Mouse (Mus musculus): ENCODE results near the gene Zfp131. TPM values are rescaled to one million over a fixed set of nuclear protein-coding genes. Genes with fewer than 3 reads are reported as not detected.

The Zfp131 gene
- polyA plus RNA-seq, 1 experiment: 17.7 TPM

DNA sequence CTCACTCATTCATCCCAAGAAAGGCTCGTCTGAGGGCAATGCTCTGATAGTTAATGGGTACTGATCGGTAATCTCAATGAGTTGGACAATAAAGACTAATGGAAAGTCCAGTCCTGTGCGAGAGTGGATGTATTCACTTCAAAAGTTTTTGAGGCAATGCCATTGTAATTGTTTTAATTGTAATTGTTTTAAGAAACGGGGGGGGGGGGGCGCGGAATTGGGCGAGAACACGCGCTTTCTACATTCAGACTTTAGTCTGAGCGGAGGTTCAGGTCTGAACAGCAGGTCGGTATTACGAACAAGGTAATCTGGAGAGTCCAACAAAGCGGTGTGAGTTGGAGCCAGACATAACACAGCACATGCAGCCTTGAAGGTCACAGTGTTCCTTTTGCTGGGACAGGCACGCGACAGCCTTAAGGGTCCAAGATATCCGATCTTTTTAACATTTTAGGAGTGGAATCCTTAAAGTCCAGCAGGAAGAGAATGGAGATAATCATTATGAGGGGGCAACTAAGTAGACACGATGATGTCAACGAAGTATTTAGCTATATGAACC is 969 bp upstream of the Zfp131 start:
- Histone ChIP-seq H3K27me3 (ENCODE audit: control insufficient read depth, insufficient read depth, low read length) (no peaks in the 10 kb centered on the region), H3K4me1 (replicated peaks; ENCODE audit: control insufficient read depth, insufficient read depth, low read length) (peaks cover 12% of the 10 kb centered on the region), H3K4me3 (ENCODE audit: control insufficient read depth, insufficient read depth, low read length) (peak overlapping the region; percentile 82), H3K36me3 (ENCODE audit: control insufficient read depth, insufficient read depth, low read length) (peaks cover 20% of the 10 kb centered on the region), H3K27ac (ENCODE audit: control insufficient read depth, insufficient read depth, low read length) (no peak overlapping the region)
- WGBS: 7% methylated on average over 18 of the region's 18 CpGs
- DNase-seq: no peak
- no peak for TF ChIP-seq POLR2A (IDR thresholded peaks at IDR 0.05; ENCODE audit: control insufficient read depth, extremely low read depth, insufficient read depth, low read length, poor library complexity)
- no peak for TF ChIP-seq CTCF (IDR thresholded peaks at IDR 0.05; ENCODE audit: borderline replicate concordance, control insufficient read depth, extremely low read depth, insufficient read depth, low read length, poor library complexity)

DNA sequence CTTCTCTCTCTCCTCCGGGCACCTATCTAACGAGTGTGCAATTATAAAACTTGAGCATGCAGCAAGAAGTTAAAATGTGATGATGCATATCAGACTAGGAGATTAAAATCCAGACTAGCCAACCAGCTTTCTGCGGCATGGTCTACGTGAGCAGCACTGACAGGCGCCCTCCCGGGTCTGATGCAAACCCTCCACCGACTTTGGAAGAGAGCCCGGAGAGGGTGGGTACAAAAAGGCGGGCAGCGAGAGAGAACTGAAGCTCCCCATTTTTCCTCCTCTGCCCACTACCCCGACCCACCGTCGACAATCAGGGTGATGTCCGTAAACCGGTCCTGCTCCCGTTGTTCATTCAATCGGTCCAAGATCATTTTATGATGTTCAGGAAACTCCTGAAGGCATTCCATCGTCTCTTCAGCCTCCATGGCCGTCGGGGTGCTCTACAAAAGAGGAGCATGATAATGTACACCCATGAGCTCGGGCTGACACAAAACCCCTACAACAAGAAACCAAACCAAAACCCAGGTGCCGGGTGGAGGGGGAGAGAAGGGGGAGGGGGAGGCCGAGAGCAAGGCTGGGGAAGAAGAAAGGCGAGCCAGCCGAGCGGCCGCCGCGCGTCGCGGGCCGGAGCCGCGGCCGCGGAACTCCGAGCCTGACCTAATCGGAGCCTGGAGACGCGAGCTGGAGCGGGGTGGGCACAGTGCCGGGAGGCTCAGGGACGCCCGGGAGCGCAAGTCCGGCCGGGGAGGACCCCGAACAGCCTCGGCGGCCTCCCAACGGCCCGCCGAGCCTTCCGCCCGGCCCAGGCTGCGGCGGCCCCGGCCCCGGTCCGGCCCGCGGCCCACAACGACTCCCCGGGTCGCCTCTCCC is 605 bp downstream of the Zfp131 start:
- peaks cover 33% of the 10 kb centered on the region for H3K36me3 ChIP-seq (ENCODE audit: control insufficient read depth, insufficient read depth, low read length)
- H3K4me3 ChIP-seq (ENCODE audit: control insufficient read depth, insufficient read depth, low read length): peak overlapping the region; percentile 75
- no peak for TF ChIP-seq CTCF (IDR thresholded peaks at IDR 0.05; ENCODE audit: borderline replicate concordance, control insufficient read depth, extremely low read depth, insufficient read depth, low read length, poor library complexity)
- TF ChIP-seq POLR2A (IDR thresholded peaks at IDR 0.05; ENCODE audit: control insufficient read depth, extremely low read depth, insufficient read depth, low read length, poor library complexity): no peak
- 1% methylated on average over 56 of the region's 66 CpGs for WGBS
- DNase-seq: peak; percentile 49
- H3K4me1 ChIP-seq (replicated peaks; ENCODE audit: control insufficient read depth, insufficient read depth, low read length): peaks cover 12% of the 10 kb centered on the region
- peak overlapping the region; percentile 79 for H3K27ac ChIP-seq (ENCODE audit: control insufficient read depth, insufficient read depth, low read length)
- H3K27me3 ChIP-seq (ENCODE audit: control insufficient read depth, insufficient read depth, low read length): no peaks in the 10 kb centered on the region

DNA sequence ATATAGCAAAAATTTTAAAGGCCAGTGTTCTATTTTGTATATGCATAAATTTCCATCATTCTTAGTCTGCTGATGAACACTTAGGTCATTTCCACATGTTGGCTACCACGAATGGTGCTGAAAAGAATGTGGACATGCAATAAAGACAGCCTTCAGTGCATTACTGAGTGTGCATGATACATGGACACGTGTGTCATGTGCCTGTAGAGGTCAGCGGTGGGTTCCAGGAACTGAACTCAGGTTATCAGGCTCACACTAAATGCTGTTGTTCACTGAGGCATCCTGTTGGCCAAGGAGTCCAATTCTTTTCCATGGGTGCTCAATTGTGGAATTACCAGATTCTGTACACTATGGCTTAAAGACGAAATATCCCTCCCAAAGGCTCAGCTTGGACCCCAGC is 7.1 kb downstream of the Zfp131 start:
- TF ChIP-seq POLR2A (IDR thresholded peaks at IDR 0.05; ENCODE audit: control insufficient read depth, extremely low read depth, insufficient read depth, low read length, poor library complexity): no peak
- TF ChIP-seq CTCF (IDR thresholded peaks at IDR 0.05; ENCODE audit: borderline replicate concordance, control insufficient read depth, extremely low read depth, insufficient read depth, low read length, poor library complexity): no peak
- 89% methylated on average over 4 of the region's 4 CpGs for WGBS
- peaks cover 74% of the 10 kb centered on the region for H3K36me3 ChIP-seq (ENCODE audit: control insufficient read depth, insufficient read depth, low read length)
- H3K27ac ChIP-seq (ENCODE audit: control insufficient read depth, insufficient read depth, low read length): no peak overlapping the region
- no peak overlapping the region for H3K4me3 ChIP-seq (ENCODE audit: control insufficient read depth, insufficient read depth, low read length)
- H3K27me3 ChIP-seq (ENCODE audit: control insufficient read depth, insufficient read depth, low read length): no peaks in the 10 kb centered on the region
- DNase-seq: no peak
- no peaks in the 10 kb centered on the region for H3K4me1 ChIP-seq (replicated peaks; ENCODE audit: control insufficient read depth, insufficient read depth, low read length)

DNA sequence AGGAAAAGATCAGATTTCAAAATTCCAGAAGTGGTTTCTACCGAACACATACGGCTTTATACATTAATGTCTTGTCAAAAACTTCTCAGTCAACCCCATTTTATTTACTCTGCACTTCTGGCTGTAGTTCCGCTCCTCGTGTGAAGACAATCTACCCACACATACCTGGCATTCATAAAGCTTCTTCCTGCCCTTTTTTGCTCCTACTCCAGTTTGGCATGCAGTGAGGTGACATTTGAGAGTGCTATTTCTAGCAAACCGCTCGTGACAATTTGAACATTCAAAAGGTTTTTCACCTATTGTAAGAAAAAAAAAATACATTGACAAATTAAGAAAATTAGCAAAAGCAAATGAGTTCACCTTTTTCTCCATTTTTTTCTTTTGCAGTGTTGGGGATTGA is 22.1 kb downstream of the Zfp131 start:
- Histone ChIP-seq H3K4me1 (replicated peaks; ENCODE audit: control insufficient read depth, insufficient read depth, low read length) (no peaks in the 10 kb centered on the region), H3K27ac (ENCODE audit: control insufficient read depth, insufficient read depth, low read length) (no peak overlapping the region), H3K27me3 (ENCODE audit: control insufficient read depth, insufficient read depth, low read length) (no peaks in the 10 kb centered on the region), H3K36me3 (ENCODE audit: control insufficient read depth, insufficient read depth, low read length) (peaks cover 71% of the 10 kb centered on the region), H3K4me3 (ENCODE audit: control insufficient read depth, insufficient read depth, low read length) (no peak overlapping the region)
- no peak for DNase-seq
- 94% methylated on average over 6 of the region's 6 CpGs for WGBS
- TF ChIP-seq CTCF (IDR thresholded peaks at IDR 0.05; ENCODE audit: borderline replicate concordance, control insufficient read depth, extremely low read depth, insufficient read depth, low read length, poor library complexity): no peak
- TF ChIP-seq POLR2A (IDR thresholded peaks at IDR 0.05; ENCODE audit: control insufficient read depth, extremely low read depth, insufficient read depth, low read length, poor library complexity): no peak

DNA sequence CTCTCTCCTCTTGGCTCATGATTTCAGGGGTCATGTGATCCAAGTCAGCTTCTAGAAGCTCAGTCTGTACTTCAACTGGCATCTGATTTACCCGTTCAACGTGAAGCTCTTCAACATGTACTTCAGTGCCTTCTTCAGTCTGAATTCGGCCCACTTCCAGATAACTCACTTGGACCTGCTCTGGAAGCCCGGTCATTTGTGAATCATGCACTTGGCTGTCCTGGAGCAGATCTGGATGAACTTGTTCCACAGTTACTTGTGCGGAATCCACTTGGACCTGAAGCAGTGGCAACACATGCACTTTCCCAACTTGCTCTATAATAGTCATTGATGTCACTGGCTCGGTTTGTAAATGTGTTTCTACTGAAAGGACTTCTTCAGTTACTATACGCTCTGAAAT is 24.2 kb downstream of the Zfp131 start:
- TF ChIP-seq CTCF (IDR thresholded peaks at IDR 0.05; ENCODE audit: borderline replicate concordance, control insufficient read depth, extremely low read depth, insufficient read depth, low read length, poor library complexity): no peak
- no peak for TF ChIP-seq POLR2A (IDR thresholded peaks at IDR 0.05; ENCODE audit: control insufficient read depth, extremely low read depth, insufficient read depth, low read length, poor library complexity)
- WGBS: 97% methylated on average over 7 of the region's 7 CpGs
- Histone ChIP-seq H3K36me3 (ENCODE audit: control insufficient read depth, insufficient read depth, low read length) (peaks cover 67% of the 10 kb centered on the region), H3K27me3 (ENCODE audit: control insufficient read depth, insufficient read depth, low read length) (no peaks in the 10 kb centered on the region), H3K4me3 (ENCODE audit: control insufficient read depth, insufficient read depth, low read length) (no peak overlapping the region), H3K27ac (ENCODE audit: control insufficient read depth, insufficient read depth, low read length) (no peak overlapping the region), H3K4me1 (replicated peaks; ENCODE audit: control insufficient read depth, insufficient read depth, low read length) (no peaks in the 10 kb centered on the region)
- no peak for DNase-seq

DNA sequence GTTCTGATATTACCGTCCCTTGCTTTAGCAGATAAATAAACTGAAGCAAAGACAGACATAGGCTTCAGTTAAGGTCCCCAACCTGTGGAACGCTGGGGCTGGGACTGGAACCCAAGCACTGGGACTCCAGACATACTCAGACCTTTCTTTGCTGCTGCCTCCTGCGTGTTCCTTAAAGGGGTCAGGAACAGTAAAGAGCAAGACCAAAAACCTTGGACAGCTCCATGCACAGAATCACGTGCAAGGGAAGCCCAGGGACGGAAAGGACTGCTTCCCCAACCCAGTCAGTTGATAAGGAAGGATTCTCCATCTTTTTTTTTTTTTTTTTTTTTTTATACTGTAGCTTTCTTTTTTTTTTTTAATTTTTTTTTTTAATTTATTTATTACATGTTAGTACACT is 33.9 kb downstream of the Zfp131 start:
- H3K36me3 ChIP-seq (ENCODE audit: control insufficient read depth, insufficient read depth, low read length): peaks cover 17% of the 10 kb centered on the region; the same call in 1 of the 2 replicates
- no peaks in the 10 kb centered on the region for H3K27me3 ChIP-seq (ENCODE audit: control insufficient read depth, insufficient read depth, low read length)
- peak overlapping the region; percentile 94 for H3K27ac ChIP-seq (ENCODE audit: control insufficient read depth, insufficient read depth, low read length)
- peaks cover 14% of the 10 kb centered on the region for H3K4me1 ChIP-seq (replicated peaks; ENCODE audit: control insufficient read depth, insufficient read depth, low read length)
- DNase-seq: no peak
- WGBS: 80% methylated on average over 5 of the region's 5 CpGs
- TF ChIP-seq POLR2A (IDR thresholded peaks at IDR 0.05; ENCODE audit: control insufficient read depth, extremely low read depth, insufficient read depth, low read length, poor library complexity): no peak
- no peak for TF ChIP-seq CTCF (IDR thresholded peaks at IDR 0.05; ENCODE audit: borderline replicate concordance, control insufficient read depth, extremely low read depth, insufficient read depth, low read length, poor library complexity)
- H3K4me3 ChIP-seq (ENCODE audit: control insufficient read depth, insufficient read depth, low read length): peak overlapping the region; percentile 23
